Mouse (Mus musculus): ENCODE data around the gene Fndc3b. TPM values are rescaled to one million over a fixed set of nuclear protein-coding genes. Genes with fewer than 3 reads are reported as not detected.
"Not testable (repeated sequence)": the region's sequence is repeated elsewhere in the genome, so short reads cannot be mapped to it uniquely, and the experiment has no call there.

The Fndc3b gene
- polyA plus RNA-seq, 1 experiment from 2014 or later: 6.1 TPM

DNA sequence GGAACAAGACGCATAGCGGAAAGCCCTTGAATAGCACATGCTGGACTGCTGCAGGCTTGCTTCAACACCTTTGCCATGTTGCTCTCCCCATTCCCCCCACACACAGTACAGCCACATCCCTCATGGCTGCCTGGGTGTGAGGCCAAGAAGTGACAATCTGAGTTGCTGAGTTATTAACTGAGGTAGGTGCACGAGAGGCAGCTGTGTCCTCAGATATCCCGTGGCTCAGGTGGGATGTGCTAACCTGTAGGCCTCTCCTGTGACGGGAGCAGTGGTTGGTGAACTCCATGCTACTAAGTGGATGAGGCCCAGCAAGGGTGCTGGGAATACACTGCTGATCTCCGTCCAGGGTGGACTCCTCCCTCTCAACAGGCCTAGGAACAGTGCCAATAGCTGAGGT lies 288.6 kb downstream of the Fndc3b start:
- WGBS: 84% methylated on average over 6 of the region's 6 CpGs
- Histone ChIP-seq H3K4me3 (no peak overlapping the region), H3K4me1 (no peaks in the 10 kb centered on the region), H3K9ac (replicated peaks) (no peak overlapping the region), H3K27me3 (no peaks in the 10 kb centered on the region), H3K36me3 (no peaks in the 10 kb centered on the region), H3K4me2 (replicated peaks) (no peak overlapping the region), H3K27ac (replicated peaks) (no peak overlapping the region), H3K9me3 (no peaks in the 10 kb centered on the region)
- no peak for ATAC-seq (replicated peaks)

DNA sequence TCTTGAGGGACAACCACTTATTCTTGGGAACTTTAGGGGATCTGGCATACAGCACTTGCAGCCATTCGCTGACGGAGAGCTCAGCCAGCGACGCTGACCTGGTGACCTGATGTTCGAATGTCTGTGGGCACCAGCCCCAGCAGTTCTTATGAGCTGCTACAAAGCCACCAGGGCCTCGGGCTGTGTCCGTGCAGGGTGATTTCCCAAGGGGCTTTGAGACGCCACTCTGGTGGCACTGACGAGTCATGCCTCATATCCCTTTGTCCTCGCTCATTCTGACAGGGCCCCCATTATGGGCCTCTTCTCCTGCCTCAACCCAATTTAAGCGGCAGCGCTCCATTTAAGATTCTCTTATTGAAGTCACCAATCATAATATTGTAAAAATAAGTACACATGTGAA lies 289.1 kb downstream of the Fndc3b start:
- WGBS: 64% methylated on average over 12 of the region's 12 CpGs
- no peak for ATAC-seq (replicated peaks)
- H3K9ac ChIP-seq (replicated peaks): no peak overlapping the region
- H3K4me1 ChIP-seq: no peaks in the 10 kb centered on the region
- H3K27me3 ChIP-seq: no peaks in the 10 kb centered on the region
- no peak overlapping the region for H3K4me2 ChIP-seq (replicated peaks)
- H3K9me3 ChIP-seq: no peaks in the 10 kb centered on the region
- no peaks in the 10 kb centered on the region for H3K36me3 ChIP-seq
- no peak overlapping the region for H3K27ac ChIP-seq (replicated peaks)
- H3K4me3 ChIP-seq: no peak overlapping the region

DNA sequence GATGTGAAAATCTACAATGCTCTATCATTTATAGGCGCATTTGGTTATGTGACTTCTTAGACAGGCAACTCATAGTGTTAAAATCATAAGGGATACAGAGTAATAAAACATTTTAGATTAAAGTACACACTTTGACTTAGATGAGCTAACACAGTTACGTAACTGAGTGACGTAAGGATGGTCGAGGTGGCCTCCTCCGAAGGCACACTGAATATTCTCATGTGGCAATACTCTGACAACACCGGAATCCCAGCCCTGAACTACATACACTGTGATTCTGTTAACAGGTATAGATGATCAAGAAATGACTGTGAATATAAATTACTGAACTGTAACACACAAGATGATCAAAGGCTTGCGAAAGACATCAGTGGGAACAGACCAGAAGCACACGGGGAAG lies 292.5 kb downstream of the Fndc3b start:
- Histone ChIP-seq H3K27me3 (no peaks in the 10 kb centered on the region), H3K4me1 (no peaks in the 10 kb centered on the region)
- ATAC-seq (replicated peaks): no peak

DNA sequence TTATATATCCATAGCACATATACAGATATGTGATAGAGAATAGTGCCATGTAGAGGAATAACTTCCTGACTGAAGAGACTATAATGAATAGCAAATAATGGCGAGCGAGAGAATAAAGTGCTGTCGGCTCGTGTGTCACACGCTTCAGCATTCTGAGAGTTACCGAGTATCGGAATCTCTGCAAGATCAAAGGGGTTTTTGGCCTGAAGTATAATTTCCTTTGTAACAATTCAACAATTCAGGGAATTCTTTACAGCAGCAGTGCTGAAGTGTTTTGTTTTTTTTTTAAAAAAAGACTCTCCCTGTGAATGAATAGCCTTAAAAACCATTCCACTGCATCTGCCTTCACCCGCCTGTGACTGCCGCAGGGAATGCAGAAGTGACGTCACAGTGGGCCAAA lies 294.3 kb downstream of the Fndc3b start:
- 77% methylated on average over 10 of the region's 10 CpGs for WGBS
- Histone ChIP-seq H3K9ac (replicated peaks) (no peak overlapping the region), H3K9me3 (no peaks in the 10 kb centered on the region), H3K4me1 (no peaks in the 10 kb centered on the region), H3K36me3 (no peaks in the 10 kb centered on the region), H3K4me3 (no peak overlapping the region), H3K4me2 (replicated peaks) (no peak overlapping the region), H3K27me3 (no peaks in the 10 kb centered on the region), H3K27ac (replicated peaks) (no peak overlapping the region)
- ATAC-seq (replicated peaks): no peak

More for the DNA sequence above, 292.5 kb downstream of the Fndc3b start:
- WGBS: 94% methylated on average over 8 of the region's 8 CpGs
- H3K9me3 ChIP-seq: no peaks in the 10 kb centered on the region
- H3K4me2 ChIP-seq (replicated peaks): no peak overlapping the region
- no peaks in the 10 kb centered on the region for H3K36me3 ChIP-seq
- H3K9ac ChIP-seq (replicated peaks): no peak overlapping the region
- H3K4me3 ChIP-seq: no peak overlapping the region
- H3K27ac ChIP-seq (replicated peaks): no peak overlapping the region

DNA sequence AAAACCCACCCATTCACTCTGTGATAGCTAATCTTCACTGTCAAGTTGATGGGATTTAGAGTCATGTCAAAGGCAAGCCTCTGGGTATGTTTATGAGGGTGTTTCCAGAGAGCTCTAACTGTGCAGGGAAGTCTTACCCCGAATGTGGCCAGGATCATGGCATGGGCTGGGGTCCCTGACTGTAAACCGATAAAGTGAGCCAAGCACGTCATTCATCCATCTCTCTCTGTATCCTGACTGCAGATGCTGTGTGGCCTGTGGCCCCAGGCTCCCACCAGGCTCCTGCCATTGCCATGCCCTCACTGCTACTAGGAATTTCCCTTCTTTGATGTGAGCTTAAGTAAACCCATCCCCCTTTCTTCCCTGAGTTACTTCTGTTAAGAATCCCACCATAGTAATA lies 297.5 kb downstream of the Fndc3b start:
- 85% methylated on average over 3 of the region's 3 CpGs for WGBS
- Histone ChIP-seq H3K9ac (replicated peaks) (no peak overlapping the region), H3K4me2 (replicated peaks) (no peak overlapping the region), H3K4me3 (no peak overlapping the region), H3K9me3 (no peaks in the 10 kb centered on the region), H3K4me1 (no peaks in the 10 kb centered on the region), H3K36me3 (no peaks in the 10 kb centered on the region), H3K27me3 (no peaks in the 10 kb centered on the region), H3K27ac (replicated peaks) (no peak overlapping the region)
- ATAC-seq (replicated peaks): no peak

DNA sequence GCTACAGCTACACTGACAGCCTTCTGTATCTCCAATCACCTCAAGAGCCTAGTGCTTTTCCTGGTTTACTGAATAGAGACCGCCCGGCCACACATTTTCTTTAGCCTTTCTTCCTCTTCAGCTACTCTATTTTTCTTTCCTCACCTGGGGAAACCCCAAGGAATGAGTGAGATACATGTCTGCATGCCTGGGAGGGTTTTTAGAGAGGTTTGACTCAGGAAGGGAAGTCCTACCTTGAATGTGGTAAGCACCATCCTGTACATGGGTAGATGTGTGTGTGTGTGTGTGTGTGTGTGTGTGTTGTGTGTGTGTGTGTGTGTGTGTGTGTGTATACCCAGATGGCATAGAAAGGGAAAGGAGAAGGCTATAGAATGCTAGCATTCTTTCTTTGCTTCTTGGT lies 299.8 kb downstream of the Fndc3b start:
- 90% methylated on average over 2 of the region's 2 CpGs for WGBS
- H3K9ac ChIP-seq (replicated peaks): no peak overlapping the region
- no peak for ATAC-seq (replicated peaks)

DNA sequence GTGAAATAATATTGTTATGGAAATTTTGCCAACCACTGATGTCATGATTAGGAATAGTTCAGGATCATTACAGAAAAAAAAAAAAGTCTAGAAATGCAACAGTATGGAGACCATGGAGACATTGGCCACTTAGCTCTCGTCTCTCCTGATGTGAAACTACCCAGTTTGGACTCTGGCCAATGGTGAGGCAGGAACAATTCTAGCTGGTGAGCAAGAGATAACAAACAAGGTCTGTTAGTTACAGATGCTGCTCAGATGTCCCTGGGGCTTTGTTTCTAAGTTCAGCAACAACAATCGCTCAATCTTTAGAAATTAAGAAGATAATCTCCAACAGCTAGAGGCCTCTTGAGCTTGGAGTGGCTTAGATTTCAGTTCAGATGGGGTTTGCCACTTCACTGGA lies 302.5 kb downstream of the Fndc3b start:
- H3K9ac ChIP-seq (replicated peaks): no peak overlapping the region
- H3K27me3 ChIP-seq: no peaks in the 10 kb centered on the region
- no peak overlapping the region for H3K27ac ChIP-seq (replicated peaks)
- no peaks in the 10 kb centered on the region for H3K36me3 ChIP-seq
- no peak overlapping the region for H3K4me2 ChIP-seq (replicated peaks)
- H3K4me3 ChIP-seq: no peak overlapping the region
- no peak for ATAC-seq (replicated peaks)
- WGBS: 63% methylated on average over 2 of the region's 2 CpGs
- no peaks in the 10 kb centered on the region for H3K9me3 ChIP-seq
- H3K4me1 ChIP-seq: no peaks in the 10 kb centered on the region

More for the DNA sequence above, 299.8 kb downstream of the Fndc3b start:
- Histone ChIP-seq H3K4me3 (no peak overlapping the region), H3K27me3 (no peaks in the 10 kb centered on the region), H3K4me1 (no peaks in the 10 kb centered on the region), H3K4me2 (replicated peaks) (no peak overlapping the region), H3K27ac (replicated peaks) (no peak overlapping the region), H3K9me3 (no peaks in the 10 kb centered on the region), H3K36me3 (no peaks in the 10 kb centered on the region)

DNA sequence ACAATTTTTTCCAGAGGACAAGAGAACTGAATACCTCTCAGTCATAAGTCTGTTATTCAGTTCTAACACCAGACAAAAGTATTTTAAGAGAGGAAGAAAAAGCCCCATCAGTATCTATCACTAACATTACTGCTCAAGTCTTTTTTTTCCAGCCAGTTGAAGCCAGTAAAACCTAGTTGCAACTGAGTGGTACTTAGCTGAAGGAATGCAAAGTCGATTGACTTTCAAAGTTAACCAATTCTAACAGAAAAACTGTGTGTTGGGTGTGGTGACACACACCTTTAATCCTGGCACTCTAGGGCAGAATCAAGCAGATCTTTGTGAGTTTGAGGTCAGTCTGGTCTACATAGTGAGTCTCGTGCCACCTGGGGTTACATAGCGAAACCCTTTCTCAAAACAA lies 304.7 kb downstream of the Fndc3b start:
- WGBS: 91% methylated on average over 3 of the region's 3 CpGs
- Histone ChIP-seq H3K27ac (replicated peaks) (no peak overlapping the region), H3K4me2 (replicated peaks) (no peak overlapping the region), H3K4me1 (no peaks in the 10 kb centered on the region), H3K9ac (replicated peaks) (no peak overlapping the region), H3K9me3 (no peaks in the 10 kb centered on the region), H3K27me3 (no peaks in the 10 kb centered on the region), H3K4me3 (no peak overlapping the region), H3K36me3 (no peaks in the 10 kb centered on the region)
- no peak for ATAC-seq (replicated peaks)

DNA sequence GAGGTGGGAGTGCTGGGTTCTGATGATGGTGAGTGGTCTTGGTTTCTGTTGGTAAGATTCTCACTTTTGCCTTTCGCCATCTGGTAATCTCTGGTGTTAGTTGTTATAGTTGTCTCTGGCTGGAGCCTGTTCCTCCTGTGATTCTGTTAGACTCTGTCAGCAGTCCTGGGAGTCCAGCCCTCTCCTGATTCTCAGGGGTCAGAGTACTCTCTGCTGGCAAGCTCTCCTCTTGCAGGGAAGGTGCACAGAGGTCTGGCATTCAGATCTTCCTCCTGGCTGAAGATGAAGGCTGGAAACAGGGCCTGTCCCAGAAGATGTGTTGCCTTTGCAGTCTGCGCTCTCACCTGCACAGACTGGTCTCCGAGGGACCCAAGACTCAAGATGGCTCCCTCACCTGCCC lies 310.1 kb downstream of the Fndc3b start:
- ATAC-seq (replicated peaks); H3K36me3 ChIP-seq; H3K27ac ChIP-seq (replicated peaks); H3K4me3 ChIP-seq; H3K27me3 ChIP-seq; H3K9me3 ChIP-seq; H3K4me2 ChIP-seq (replicated peaks); H3K9ac ChIP-seq (replicated peaks); H3K4me1 ChIP-seq: not testable (repeated sequence)
- WGBS: 94% methylated on average over 3 of the region's 3 CpGs

- ATAC-seq (replicated peaks): no peak
- Histone ChIP-seq H3K27ac (replicated peaks) (no peak overlapping the region), H3K4me3 (no peak overlapping the region), H3K4me1 (no peaks in the 10 kb centered on the region), H3K4me2 (replicated peaks) (no peak overlapping the region), H3K27me3 (no peaks in the 10 kb centered on the region), H3K9ac (replicated peaks) (no peak overlapping the region), H3K36me3 (no peaks in the 10 kb centered on the region), H3K9me3 (no peaks in the 10 kb centered on the region)
- 94% methylated on average over 1 of the region's 1 CpGs for WGBS
Observed at GRCm38 (mm10) chr3:27389923-27390322, 321.2 kb downstream of the Fndc3b start.

DNA sequence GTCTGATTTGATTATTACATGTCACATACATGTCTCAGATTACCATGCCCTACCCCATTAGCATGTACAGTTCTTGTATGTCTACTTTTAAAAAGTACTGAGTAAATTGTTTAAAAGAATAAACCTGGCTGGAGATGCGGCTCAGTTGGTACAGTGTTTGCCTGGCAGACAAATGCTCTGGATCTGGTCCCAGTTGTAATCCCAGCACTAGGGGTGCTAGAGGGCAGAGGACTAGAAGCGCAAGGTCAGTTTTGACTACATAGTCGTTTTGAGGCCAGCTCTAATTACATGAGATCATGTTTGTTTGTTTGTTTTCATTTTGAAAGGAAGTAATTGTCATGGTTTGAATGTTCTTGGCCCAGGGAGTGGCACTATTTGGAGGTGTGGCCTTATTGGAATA lies 326.3 kb downstream of the Fndc3b start:
- Histone ChIP-seq H3K4me2 (replicated peaks) (no peak overlapping the region), H3K4me3 (no peak overlapping the region), H3K36me3 (no peaks in the 10 kb centered on the region), H3K9ac (replicated peaks) (no peak overlapping the region), H3K4me1 (no peaks in the 10 kb centered on the region), H3K9me3 (no peaks in the 10 kb centered on the region), H3K27ac (replicated peaks) (no peak overlapping the region), H3K27me3 (no peaks in the 10 kb centered on the region)
- 61% methylated on average over 3 of the region's 3 CpGs for WGBS
- no peak for ATAC-seq (replicated peaks)

GRCm38 (mm10) chr3:27377935-27378334 lies 333.2 kb downstream of the Fndc3b start:
- WGBS: 74% methylated on average over 4 of the region's 4 CpGs
- no peak for ATAC-seq (replicated peaks)
- H3K4me2 ChIP-seq (replicated peaks): no peak overlapping the region
- no peaks in the 10 kb centered on the region for H3K9me3 ChIP-seq
- no peaks in the 10 kb centered on the region for H3K36me3 ChIP-seq
- no peak overlapping the region for H3K9ac ChIP-seq (replicated peaks)
- H3K4me3 ChIP-seq: no peak overlapping the region
- no peaks in the 10 kb centered on the region for H3K4me1 ChIP-seq
- peaks cover 12% of the 10 kb centered on the region; the same call in 1 of the 2 replicates for H3K27me3 ChIP-seq
- no peak overlapping the region for H3K27ac ChIP-seq (replicated peaks)

DNA sequence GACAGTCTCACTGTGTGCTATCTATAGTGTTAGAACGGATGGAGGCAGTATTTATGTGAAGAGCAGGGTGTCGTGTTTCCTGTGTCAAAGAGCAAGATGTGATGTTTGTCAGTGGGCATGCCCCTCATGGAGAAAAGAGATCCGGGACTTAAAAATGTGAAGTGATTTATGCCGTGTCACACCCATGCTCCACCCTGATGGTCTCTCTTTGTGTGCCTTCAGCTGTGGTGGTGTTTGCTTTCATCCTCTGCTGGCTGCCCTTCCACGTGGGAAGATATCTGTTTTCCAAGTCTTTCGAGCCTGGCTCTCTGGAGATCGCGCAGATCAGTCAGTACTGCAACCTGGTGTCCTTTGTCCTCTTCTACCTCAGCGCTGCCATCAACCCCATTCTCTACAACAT lies 336.7 kb downstream of the Fndc3b start:
- H3K27ac ChIP-seq (replicated peaks): no peak overlapping the region
- WGBS: 63% methylated on average over 9 of the region's 9 CpGs
- ATAC-seq (replicated peaks): no peak
- no peaks in the 10 kb centered on the region for H3K36me3 ChIP-seq
- H3K4me2 ChIP-seq (replicated peaks): no peak overlapping the region
- H3K9me3 ChIP-seq: no peaks in the 10 kb centered on the region
- peaks cover 46% of the 10 kb centered on the region for H3K27me3 ChIP-seq
- no peak overlapping the region for H3K9ac ChIP-seq (replicated peaks)
- peaks cover 26% of the 10 kb centered on the region for H3K4me1 ChIP-seq
- H3K4me3 ChIP-seq: no peak overlapping the region
